Mouse (Mus musculus) inflammation-experienced regulatory T-cells, adult 6 months (primary cell): ENCODE measurements around the gene Xk. TPM values are rescaled to one million over a fixed set of nuclear protein-coding genes. Genes with fewer than 3 reads are reported as not detected.
A peak's percentile ranks its signal among the peaks of the same experiment; 100 is the strongest.
"Not testable (repeated sequence)": the region's sequence is repeated elsewhere in the genome, so short reads cannot be mapped to it uniquely, and the experiment has no call there.

Experiments
- ATAC-seq: one replicate; pipeline ENCODE4 v1.8.0; 2017
- polyA plus RNA-seq, 3 experiments: library from polyadenylated mRNA; unstranded; fragments of 100-300 nt; shearing (Covaris generic); gene quantifications; one replicate each; pipeline ENCODE4 v1.2.1; 2017

The Xk gene
- 1 to 10 TPM in 2 of 3 experiments, under 1 TPM in 1; 0.95 to 1.5 (median 1.2) TPM for polyA plus RNA-seq

- peak; percentile 75 for ATAC-seq
Measured at GRCm38 (mm10) chrX:9272460-9273361, at the start of gene Xk. Gene Xk (plus strand): TSS chrX:9272756.

GRCm38 (mm10) chrX:9227105-9227504 lies 45.5 kb upstream of the Xk start:
- ATAC-seq = no peak

- ATAC-seq = no peak
Measured at GRCm38 (mm10) chrX:9240737-9241591, 31.6 kb upstream of the Xk start.

- ATAC-seq = peak; percentile 81
Measured at GRCm38 (mm10) chrX:9243381-9243864, 29.1 kb upstream of the Xk start.

GRCm38 (mm10) chrX:9244603-9245336 lies 27.8 kb upstream of the Xk start:
- ATAC-seq = no peak

GRCm38 (mm10) chrX:9248911-9249310 lies 23.6 kb upstream of the Xk start:
- no peak for ATAC-seq

GRCm38 (mm10) chrX:9253990-9254389 lies 18.6 kb upstream of the Xk start:
- peak; percentile 32 for ATAC-seq

GRCm38 (mm10) chrX:9254901-9255300 lies 17.7 kb upstream of the Xk start:
- no peak for ATAC-seq

- ATAC-seq = no peak
Measured at GRCm38 (mm10) chrX:9256766-9257165, 15.8 kb upstream of the Xk start, which contains the start of gene Gm14862. Gene Gm14862 (minus strand): TSS chrX:9256899.

- ATAC-seq = no peak
Measured at GRCm38 (mm10) chrX:9257831-9258230, 14.7 kb upstream of the Xk start.

GRCm38 (mm10) chrX:9259267-9259666 lies 13.3 kb upstream of the Xk start:
- no peak for ATAC-seq

- ATAC-seq = no peak
Measured at GRCm38 (mm10) chrX:9271112-9271511, 1.4 kb upstream of the Xk start.

- no peak for ATAC-seq
Measured at GRCm38 (mm10) chrX:9271947-9272459, 553 bp upstream of the Xk start.

- ATAC-seq = no peak
Measured at GRCm38 (mm10) chrX:9273377-9274002, 934 bp downstream of the Xk start.

- ATAC-seq = no peak
Measured at GRCm38 (mm10) chrX:9274321-9274720, 1.8 kb downstream of the Xk start.

GRCm38 (mm10) chrX:9283464-9283863 lies 10.9 kb downstream of the Xk start, which contains the start of gene H2al1m:
Gene H2al1m (plus strand): TSS chrX:9283764.
- ATAC-seq = not testable (repeated sequence)

GRCm38 (mm10) chrX:9293140-9293829 lies 20.7 kb downstream of the Xk start:
- ATAC-seq = not testable (repeated sequence)

GRCm38 (mm10) chrX:9298413-9298864 lies 25.9 kb downstream of the Xk start:
- ATAC-seq = no peak

- no peak for ATAC-seq
Measured at GRCm38 (mm10) chrX:9302791-9303190, 30.2 kb downstream of the Xk start.

- no peak for ATAC-seq
Measured at GRCm38 (mm10) chrX:9303455-9303854, 30.9 kb downstream of the Xk start.

- not testable (repeated sequence) for ATAC-seq
Measured at GRCm38 (mm10) chrX:9316457-9316856, 43.9 kb downstream of the Xk start.
